Mouse (Mus musculus): ENCODE data around the gene 4632433K11Rik. TPM values are rescaled to one million over a fixed set of nuclear protein-coding genes. Genes with fewer than 3 reads are reported as not detected.

4632433K11Rik gene
- polyA plus RNA-seq, 2 experiments: not detected

- Histone ChIP-seq H3K27ac (replicated peaks; ENCODE audit: low read depth, low read length) (peak overlapping the region; percentile 96), H3K4me3 (replicated peaks; ENCODE audit: low read length) (peak overlapping the region; percentile 64), H3K9ac (ENCODE audit: low read depth, low read length, severe bottlenecking) (peak overlapping the region; percentile 83), H3K27me3 (ENCODE audit: control insufficient read depth, insufficient read depth, low read length) (peaks cover 18% of the 10 kb centered on the region), H3K4me1 (ENCODE audit: control insufficient read depth, insufficient read depth, low read length) (peaks cover 24% of the 10 kb centered on the region), H3K9me3 (ENCODE audit: control insufficient read depth, low read length) (no peaks in the 10 kb centered on the region), H3K36me3 (ENCODE audit: control insufficient read depth, insufficient read depth, low read length) (0 out of 2 replicates have a peak, but pooled peaks cover under 1% of the 10 kb centered on the region), H3K4me2 (replicated peaks; ENCODE audit: low read depth, low read length, severe bottlenecking) (peak overlapping the region; percentile 82)
- no peak for ATAC-seq (ENCODE audit: low FRiP score, low read depth)
- WGBS: 3% methylated on average over 24 of the region's 27 CpGs
- peak; percentile 86 for DNase-seq (ENCODE audit: low spot score)
- no peak for TF ChIP-seq POLR2A (IDR thresholded peaks at IDR 0.05; ENCODE audit: borderline replicate concordance, extremely low read depth, insufficient read depth, insufficient read length)
These were observed 26.4 kb downstream of the 4632433K11Rik start for GRCm38 (mm10) chr7:5060239-5060731.

- peak overlapping the region; percentile 82 for H3K4me2 ChIP-seq (replicated peaks; ENCODE audit: low read depth, low read length, severe bottlenecking)
- peaks cover 9% of the 10 kb centered on the region; the same call in 1 of the 2 replicates for H3K27me3 ChIP-seq (ENCODE audit: control insufficient read depth, insufficient read depth, low read length)
- DNase-seq (ENCODE audit: low spot score): peak; percentile 99
- peaks cover 21% of the 10 kb centered on the region for H3K4me1 ChIP-seq (ENCODE audit: control insufficient read depth, insufficient read depth, low read length)
- TF ChIP-seq POLR2A (IDR thresholded peaks at IDR 0.05; ENCODE audit: borderline replicate concordance, extremely low read depth, insufficient read depth, insufficient read length): no peak; the same call in 1 of the 2 replicates
- H3K36me3 ChIP-seq (ENCODE audit: control insufficient read depth, insufficient read depth, low read length): peaks cover 9% of the 10 kb centered on the region
- peak overlapping the region; percentile 96 for H3K27ac ChIP-seq (replicated peaks; ENCODE audit: low read depth, low read length)
- peak overlapping the region; percentile 83 for H3K9ac ChIP-seq (ENCODE audit: low read depth, low read length, severe bottlenecking)
- no peaks in the 10 kb centered on the region for H3K9me3 ChIP-seq (ENCODE audit: control insufficient read depth, low read length)
- 2% methylated on average over 58 of the region's 60 CpGs for WGBS
- H3K4me3 ChIP-seq (replicated peaks; ENCODE audit: low read length): peak overlapping the region; percentile 64
- ATAC-seq (ENCODE audit: low FRiP score, low read depth): peak; percentile 88
These were observed 27.2 kb downstream of the 4632433K11Rik start for GRCm38 (mm10) chr7:5060944-5061773.

DNA sequence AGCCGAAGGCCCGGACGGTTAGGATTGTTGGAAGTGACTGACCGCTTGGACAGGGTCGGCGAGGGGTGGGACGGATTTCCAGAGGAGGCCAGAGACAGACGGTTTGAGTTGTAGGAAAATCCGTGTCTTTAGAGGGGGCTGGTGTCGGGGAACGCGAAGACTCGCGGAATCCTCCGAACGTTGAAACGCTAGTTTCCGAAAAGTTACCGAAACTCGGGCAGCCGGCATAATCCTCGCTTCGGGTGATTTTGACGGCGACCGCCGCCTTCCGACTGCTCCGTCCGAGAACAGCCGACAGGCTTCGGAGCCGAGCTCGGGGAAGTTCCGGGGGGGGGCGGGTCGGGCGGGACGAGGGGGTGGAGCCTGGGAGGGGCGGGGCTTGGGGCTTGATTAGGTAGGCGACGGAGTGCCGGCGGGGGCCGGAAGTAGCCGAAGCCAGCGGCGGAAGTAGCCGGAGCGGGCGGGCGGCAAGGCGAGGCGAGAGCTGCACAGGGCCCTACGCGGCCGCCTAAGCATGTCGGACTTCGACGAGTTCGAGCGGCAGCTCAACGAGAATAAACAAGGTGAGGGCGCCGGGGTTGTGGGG is 27.9 kb downstream of the 4632433K11Rik start, which contains the start of gene U2af2:
TSS of gene U2af2 (plus strand) at position 370 of the 586 bp plus-strand sequence.
- Histone ChIP-seq H3K4me2 (replicated peaks; ENCODE audit: low read depth, low read length, severe bottlenecking) (peak within 1 kb of the TSS; percentile 82), H3K4me1 (ENCODE audit: control insufficient read depth, insufficient read depth, low read length) (peaks cover 20% of the 10 kb centered on the region), H3K9me3 (ENCODE audit: control insufficient read depth, low read length) (no peaks in the 10 kb centered on the region), H3K9ac (ENCODE audit: low read depth, low read length, severe bottlenecking) (peak within 1 kb of the TSS; percentile 83), H3K36me3 (ENCODE audit: control insufficient read depth, insufficient read depth, low read length) (peaks cover 16% of the 10 kb centered on the region), H3K27ac (replicated peaks; ENCODE audit: low read depth, low read length) (peak within 1 kb of the TSS; percentile 96), H3K4me3 (replicated peaks; ENCODE audit: low read length) (peak within 1 kb of the TSS; percentile 64), H3K27me3 (ENCODE audit: control insufficient read depth, insufficient read depth, low read length) (0 out of 2 replicates have a peak, but pooled peaks cover 4% of the 10 kb centered on the region)
- TF ChIP-seq POLR2A (IDR thresholded peaks at IDR 0.05; ENCODE audit: borderline replicate concordance, extremely low read depth, insufficient read depth, insufficient read length): 0 out of 2 replicates have a peak, but pooled peaks have one; percentile 19
- peak; percentile 89 for DNase-seq (ENCODE audit: low spot score)
- peak; percentile 81 for ATAC-seq (ENCODE audit: low FRiP score, low read depth)
- 2% methylated on average over 32 of the region's 65 CpGs for WGBS

DNA sequence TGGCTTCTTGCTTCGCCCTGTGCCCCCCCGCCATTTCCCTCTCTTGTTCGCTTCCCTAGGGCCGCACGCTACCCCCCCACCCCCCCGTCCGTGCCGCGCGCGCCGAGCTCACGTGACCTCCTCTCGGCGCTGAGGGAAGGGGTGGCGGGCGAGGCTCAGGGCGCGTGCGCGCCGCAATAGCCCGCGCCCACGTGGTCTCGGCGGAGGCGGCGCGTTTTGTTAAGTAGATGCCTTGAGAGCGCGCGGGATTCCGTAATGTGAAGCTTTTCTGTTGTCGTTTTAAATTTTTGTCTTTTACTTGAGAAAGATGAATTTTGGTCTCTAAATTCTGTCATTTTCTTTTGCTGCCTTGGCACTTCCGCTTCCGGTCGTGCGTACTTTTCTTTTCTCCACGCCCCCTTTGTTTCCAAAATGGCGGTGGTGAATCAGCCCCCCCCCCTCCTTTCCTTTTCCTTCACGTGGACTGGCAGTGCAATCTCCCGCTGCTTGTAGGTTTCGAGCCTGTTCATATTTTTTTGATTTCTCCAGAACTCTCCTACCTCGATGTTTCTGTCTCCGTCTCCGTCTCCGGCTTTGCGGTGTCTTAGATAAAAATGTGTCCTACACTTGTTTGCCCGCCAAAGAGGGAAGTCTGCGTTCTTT is 28.6 kb downstream of the 4632433K11Rik start:
- DNase-seq (ENCODE audit: low spot score) (peak; percentile 86), ATAC-seq (ENCODE audit: low FRiP score, low read depth) (peak; percentile 58)
- H3K4me1 ChIP-seq (ENCODE audit: control insufficient read depth, insufficient read depth, low read length): peaks cover 17% of the 10 kb centered on the region
- no peaks in the 10 kb centered on the region for H3K27me3 ChIP-seq (ENCODE audit: control insufficient read depth, insufficient read depth, low read length)
- peaks cover 22% of the 10 kb centered on the region for H3K36me3 ChIP-seq (ENCODE audit: control insufficient read depth, insufficient read depth, low read length)
- WGBS: under 1% methylated on average over 46 of the region's 51 CpGs
- no peak for TF ChIP-seq POLR2A (IDR thresholded peaks at IDR 0.05; ENCODE audit: borderline replicate concordance, extremely low read depth, insufficient read depth, insufficient read length)
- H3K27ac ChIP-seq (replicated peaks; ENCODE audit: low read depth, low read length): peak overlapping the region; percentile 96
- H3K9ac ChIP-seq (ENCODE audit: low read depth, low read length, severe bottlenecking): peak overlapping the region; percentile 83
- H3K9me3 ChIP-seq (ENCODE audit: control insufficient read depth, low read length): no peaks in the 10 kb centered on the region
- peak overlapping the region; percentile 78 for H3K4me2 ChIP-seq (replicated peaks; ENCODE audit: low read depth, low read length, severe bottlenecking)
- H3K4me3 ChIP-seq (replicated peaks; ENCODE audit: low read length): peak overlapping the region; percentile 64

- Histone ChIP-seq H3K4me3 (replicated peaks; ENCODE audit: low read length) (no peak overlapping the region), H3K9ac (ENCODE audit: low read depth, low read length, severe bottlenecking) (no peak overlapping the region), H3K4me1 (ENCODE audit: control insufficient read depth, insufficient read depth, low read length) (peaks cover 14% of the 10 kb centered on the region), H3K9me3 (ENCODE audit: control insufficient read depth, low read length) (no peaks in the 10 kb centered on the region), H3K4me2 (replicated peaks; ENCODE audit: low read depth, low read length, severe bottlenecking) (no peak overlapping the region), H3K36me3 (ENCODE audit: control insufficient read depth, insufficient read depth, low read length) (peaks cover 46% of the 10 kb centered on the region), H3K27me3 (ENCODE audit: control insufficient read depth, insufficient read depth, low read length) (no peaks in the 10 kb centered on the region), H3K27ac (replicated peaks; ENCODE audit: low read depth, low read length) (no peak overlapping the region)
- no peak for DNase-seq (ENCODE audit: low spot score)
- no peak for ATAC-seq (ENCODE audit: low FRiP score, low read depth)
- WGBS: 89% methylated on average over 6 of the region's 6 CpGs
- TF ChIP-seq POLR2A (IDR thresholded peaks at IDR 0.05; ENCODE audit: borderline replicate concordance, extremely low read depth, insufficient read depth, insufficient read length): no peak
These were observed 31.0 kb downstream of the 4632433K11Rik start for GRCm38 (mm10) chr7:5064886-5065285.
